ENCODE assay signal across 8 mouse cellular contexts in genomic region chr2:160603154-160603933, GRCm38 (mm10). TPM values are rescaled to one million over a fixed set of nuclear protein-coding genes. Genes with fewer than 3 reads are reported as not detected.
A peak's percentile ranks its signal among the peaks of the same experiment; 100 is the strongest.
DNase-seq lines count a peak whose midpoint lies in the region; ATAC-seq and TF ChIP-seq lines count a peak whose summit lies in the region.

No protein-coding gene starts in this region.

- H3K4me1 ChIP-seq in hindbrain, embryonic 10.5 days (replicated peaks) = no peaks in the 10 kb centered on the region; the same call in 1 of the 2 replicates
- no peaks in the 10 kb centered on the region for H3K4me1 ChIP-seq in hindbrain, embryonic 12.5 days
- H3K4me1 ChIP-seq in bone marrow, adult 2 months (ENCODE audit: control insufficient read depth, insufficient read depth, low read length) = no peaks in the 10 kb centered on the region
- H3K4me1 ChIP-seq in limb, embryonic 10.5 days = 0 out of 2 replicates have a peak, but pooled peaks cover 3% of the 10 kb centered on the region

- H3K27ac ChIP-seq in hindbrain, embryonic 10.5 days = peak overlapping the region; percentile 50; the same call in 1 of the 2 replicates
- H3K27ac ChIP-seq in hindbrain, embryonic 12.5 days = no peak overlapping the region
- H3K27ac ChIP-seq in bone marrow, adult 2 months (ENCODE audit: control insufficient read depth, insufficient read depth, low read depth, low read length, poor library complexity) = peak overlapping the region; percentile 5
- H3K27ac ChIP-seq in limb, embryonic 10.5 days = no peak overlapping the region

- no peak for TF ChIP-seq CTCF in bone marrow, adult 2 months (IDR thresholded peaks at IDR 0.05; ENCODE audit: control insufficient read depth, insufficient read depth, low read length)

- no peaks in the 10 kb centered on the region for H3K9me3 ChIP-seq in hindbrain, embryonic 10.5 days
- no peaks in the 10 kb centered on the region for H3K9me3 ChIP-seq in hindbrain, embryonic 12.5 days (replicated peaks)
- no peaks in the 10 kb centered on the region for H3K9me3 ChIP-seq in limb, embryonic 10.5 days (replicated peaks)

- no peak overlapping the region for H3K9ac ChIP-seq in hindbrain, embryonic 12.5 days

- H3K36me3 ChIP-seq in hindbrain, embryonic 10.5 days = no peaks in the 10 kb centered on the region
- H3K36me3 ChIP-seq in hindbrain, embryonic 12.5 days = no peaks in the 10 kb centered on the region
- no peaks in the 10 kb centered on the region for H3K36me3 ChIP-seq in limb, embryonic 10.5 days

- intact Hi-C loops in gastrocnemius, postnatal 36 days (cut with DNase I) = loop anchor here (2.0 to 5.0 kb wide), 2 partner anchors 94 to 283 kb away; no protein-coding TSS in a partner anchor

- 70% methylated on average over 10 of the region's 10 CpGs for WGBS in hindbrain, embryonic 10.5 days
- 69% methylated on average over 10 of the region's 10 CpGs for WGBS in hindbrain, embryonic 12.5 days
- 35% methylated on average over 10 of the region's 10 CpGs for whole genome bisulfite sequencing in bone marrow, adult 2 months
- 60% methylated on average over 10 of the region's 10 CpGs for WGBS in limb, embryonic 10.5 days

- no peak overlapping the region for H3K4me3 ChIP-seq in hindbrain, embryonic 10.5 days
- H3K4me3 ChIP-seq in hindbrain, embryonic 12.5 days = no peak overlapping the region
- no peak overlapping the region for H3K4me3 ChIP-seq in bone marrow, adult 2 months (replicated peaks; ENCODE audit: control insufficient read depth, low read depth, low read length)
- no peak overlapping the region for H3K4me3 ChIP-seq in limb, embryonic 10.5 days

- DNase-seq in hindbrain, embryonic 10.5 days (ENCODE audit: low spot score) = no peak
- peak; percentile 30 for DNase-seq in limb, embryonic 10.5 days (ENCODE audit: low spot score)
- DNase-seq in right cerebral cortex, adult 2 months (ENCODE audit: low spot score in 2 of 2) = no peak
- DNase-seq in adrenal gland, postnatal 4 days (ENCODE audit: low spot score in 2 of 2) = no peak
- no peak for DNase-seq in gastrocnemius, postnatal 36 days

- no peak for ATAC-seq in hindbrain, embryonic 12.5 days (ENCODE audit: low FRiP score)
- peak; percentile 14; the same call in 1 of the 2 replicates for ATAC-seq in neutrophil, adult 5-6 weeks (ENCODE audit: extremely low read depth, insufficient number of reproducible peaks, low FRiP score, poor library complexity, severe bottlenecking)

- H3K4me2 ChIP-seq in hindbrain, embryonic 12.5 days (replicated peaks) = no peak overlapping the region

- H3K27me3 ChIP-seq in hindbrain, embryonic 10.5 days (ENCODE audit: insufficient read depth, poor library complexity, severe bottlenecking) = no peaks in the 10 kb centered on the region
- H3K27me3 ChIP-seq in hindbrain, embryonic 12.5 days = no peaks in the 10 kb centered on the region
- no peaks in the 10 kb centered on the region for H3K27me3 ChIP-seq in limb, embryonic 10.5 days (ENCODE audit: low read depth, poor library complexity, severe bottlenecking)

- no peak for TF ChIP-seq POLR2A in bone marrow, adult 2 months (IDR thresholded peaks at IDR 0.05; ENCODE audit: borderline replicate concordance, control insufficient read depth, low read depth, low read length)

RNA-seq across cellular contexts. Expression of gene Top1, which starts 42.3 kb away (rescaled TPM):
- 79.4 and 105 TPM in 2 replicates for polyA plus RNA-seq in hindbrain, embryonic 10.5 days (2016; fragmentation: Nextera tagmentation; extraction: Ambion mirVana)
- 114 and 122 TPM in 2 replicates for polyA plus RNA-seq in hindbrain, embryonic 12.5 days (2016; fragmentation: Nextera tagmentation; extraction: Ambion mirVana)
- polyA plus RNA-seq in bone marrow, adult 2 months (2011; ENCODE audit: insufficient read depth, insufficient read length, low replicate concordance, missing spikeins) = 53.1 and 54.4 TPM in 2 replicates
- 96.6 and 107 TPM in 2 replicates for polyA plus RNA-seq in limb, embryonic 10.5 days (2016; fragmentation: Nextera tagmentation; extraction: Ambion mirVana)
- 121 and 127 TPM in 2 replicates for total RNA-seq in neutrophil, adult 5-6 weeks (2017)
- total RNA-seq in adrenal gland, postnatal 4 days (2021) = 10 to 100 TPM; 81.3 to 88.4 TPM
- 10 to 100 TPM; 30.3 to 34.2 TPM for total RNA-seq in gastrocnemius, postnatal 36 days (2021)

Comparison
In these comparisons a context has a peak if more than half of its experiments do, and no peak if none do; other contexts are left out.
1. H3K27ac ChIP-seq: peak in hindbrain, embryonic 10.5 days (single experiment) and bone marrow, adult 2 months (single experiment); none in hindbrain, embryonic 12.5 days (single experiment) and limb, embryonic 10.5 days (single experiment).